Mouse (Mus musculus): ENCODE data around the gene Plekhg1. TPM values are rescaled to one million over a fixed set of nuclear protein-coding genes. Genes with fewer than 3 reads are reported as not detected.

Gene Plekhg1
- total RNA-seq, 4 experiments from 2014 or later, result 11.8 to 16.1 (median 14.9) TPM

GRCm38 (mm10) chr10:3947346-3947745, 207.2 kb downstream of the Plekhg1 start:
- DNase-seq (ENCODE audit: low spot score in 2 of 2), result no peak

DNA sequence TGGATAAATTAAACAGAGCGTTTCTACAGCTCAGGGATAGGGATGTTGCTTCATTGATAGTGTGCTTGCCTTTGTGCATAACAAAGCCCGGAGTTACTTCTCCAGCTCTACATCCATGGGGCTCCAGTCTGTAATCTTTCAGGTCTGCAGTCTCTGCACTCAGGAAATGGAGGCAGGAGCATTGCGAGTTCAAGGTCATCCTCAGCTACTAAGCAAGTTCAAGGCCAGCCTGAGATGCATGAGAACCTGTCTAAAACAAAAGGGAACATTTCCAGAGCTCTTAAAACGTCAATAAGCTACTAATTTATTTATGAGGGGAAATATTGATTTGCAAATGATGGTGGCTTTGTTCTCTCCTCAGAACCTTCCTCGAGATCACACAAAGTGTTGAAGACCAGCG, 209.1 kb downstream of the Plekhg1 start:
- DNase-seq (ENCODE audit: low spot score in 2 of 2), result no peak

- no peak for DNase-seq (ENCODE audit: low spot score in 2 of 2)
Observed at GRCm38 (mm10) chr10:3956471-3956870, 216.3 kb downstream of the Plekhg1 start.

- DNase-seq (ENCODE audit: low spot score in 2 of 2), result no peak
Observed at GRCm38 (mm10) chr10:3958591-3958990, 218.4 kb downstream of the Plekhg1 start.

DNA sequence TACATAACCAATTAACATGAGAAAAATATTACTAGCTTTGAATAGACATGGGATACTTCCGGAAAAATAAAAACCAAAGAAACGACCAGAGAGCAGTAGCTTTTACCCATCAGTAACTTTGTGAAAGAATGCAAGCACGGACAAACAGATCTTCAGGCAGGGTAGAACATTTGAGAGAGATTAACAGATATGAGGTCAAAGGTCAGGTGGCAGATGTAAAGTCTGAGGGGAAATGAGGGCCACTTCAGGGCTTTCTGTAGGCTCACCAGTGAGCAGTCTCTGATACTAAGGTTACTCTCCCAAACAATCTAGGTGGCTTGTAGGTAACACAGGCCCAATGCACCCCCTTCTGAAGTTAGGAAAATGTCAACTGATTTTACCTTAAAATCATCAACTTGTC, 228.9 kb downstream of the Plekhg1 start:
- DNase-seq (ENCODE audit: low spot score in 2 of 2), result no peak

DNA sequence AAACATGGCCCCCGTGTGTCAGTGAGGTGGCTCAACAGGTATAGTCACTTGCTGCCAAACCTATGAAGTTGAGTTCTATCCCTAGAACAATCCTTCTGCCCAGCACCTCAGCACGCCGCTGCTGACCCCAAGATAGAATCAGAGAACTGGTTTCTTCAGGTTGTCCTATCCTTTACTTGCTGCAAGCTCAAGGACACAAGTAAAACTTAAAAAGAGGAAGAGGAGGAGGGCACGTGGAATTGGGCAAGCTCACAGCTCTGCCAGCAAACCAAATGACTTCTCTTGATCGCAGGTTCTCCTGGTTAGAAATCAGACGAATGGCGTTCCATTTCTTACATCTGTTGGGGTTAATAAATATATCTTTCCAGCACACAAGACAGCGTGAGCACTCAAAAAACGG, 232.1 kb downstream of the Plekhg1 start:
- DNase-seq (ENCODE audit: low spot score in 2 of 2), result no peak

- DNase-seq (ENCODE audit: low spot score in 2 of 2), result peak; percentile 77 to 78
Observed at GRCm38 (mm10) chr10:3972981-3973588, 232.9 kb downstream of the Plekhg1 start, which contains the start of gene Mthfd1l. Mthfd1l (plus strand) TSS chr10:3973118.

DNA sequence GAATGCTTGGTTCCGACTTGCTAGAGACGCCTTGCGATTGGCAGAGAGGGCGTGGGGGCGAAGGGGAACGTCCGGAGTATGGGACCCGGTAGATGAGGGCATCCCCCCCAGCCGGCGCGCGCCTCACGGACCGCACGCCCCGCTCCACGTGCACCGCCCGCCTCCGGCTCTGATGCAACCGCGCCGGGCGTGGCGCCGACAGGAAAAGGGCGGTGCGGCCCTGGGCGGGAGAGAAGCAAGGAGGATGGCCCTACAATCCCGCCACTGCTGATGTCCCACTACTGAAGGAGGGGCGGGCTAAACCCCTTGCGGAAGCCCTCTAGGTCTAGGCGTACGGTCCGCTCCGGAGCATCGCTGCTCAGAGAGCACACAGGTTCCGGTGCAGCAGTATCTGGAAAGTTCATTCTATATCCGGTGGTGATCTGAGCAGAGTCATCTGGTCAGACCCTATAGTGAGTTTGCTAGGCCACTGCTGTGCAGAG, 233.5 kb downstream of the Plekhg1 start:
- peak; percentile 75 to 80 for DNase-seq (ENCODE audit: low spot score in 2 of 2)

GRCm38 (mm10) chr10:3974380-3974779, 234.2 kb downstream of the Plekhg1 start:
- no peak for DNase-seq (ENCODE audit: low spot score in 2 of 2)

DNA sequence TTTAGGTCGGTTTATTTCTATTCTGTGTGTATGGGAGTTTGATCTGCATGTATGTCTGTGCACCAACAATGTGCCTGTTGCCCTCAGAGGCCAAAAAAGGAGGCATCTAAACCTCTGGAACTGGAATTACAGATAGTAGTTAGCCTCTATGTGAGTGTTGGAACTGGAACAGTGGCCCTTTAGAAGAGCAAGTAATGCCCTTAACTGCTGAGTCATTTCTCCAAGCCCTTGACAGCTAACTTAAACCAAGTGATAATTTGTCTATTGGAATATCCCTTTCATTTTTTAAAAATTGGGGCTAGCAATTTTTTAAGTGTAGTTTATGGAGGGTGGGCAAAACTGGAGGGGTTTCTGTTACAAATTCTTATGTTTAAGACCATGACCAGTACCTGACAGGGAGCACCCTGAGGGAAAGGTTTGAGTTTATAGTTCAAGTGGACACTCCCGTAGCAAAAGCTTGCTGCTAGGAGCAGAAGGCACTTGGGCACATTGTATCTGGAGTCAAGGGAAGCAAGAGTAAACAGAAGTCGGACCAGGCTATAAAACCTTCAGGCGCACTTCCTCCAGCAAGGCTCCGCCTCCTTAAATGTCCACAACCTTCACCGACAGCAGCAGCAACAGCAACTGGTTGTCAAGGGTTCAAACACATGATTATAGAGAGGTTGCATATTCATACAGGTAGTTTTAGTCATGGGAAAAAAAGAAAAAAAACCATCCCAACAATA, 235.9 kb downstream of the Plekhg1 start:
- DNase-seq (ENCODE audit: low spot score in 2 of 2), result no peak

DNA sequence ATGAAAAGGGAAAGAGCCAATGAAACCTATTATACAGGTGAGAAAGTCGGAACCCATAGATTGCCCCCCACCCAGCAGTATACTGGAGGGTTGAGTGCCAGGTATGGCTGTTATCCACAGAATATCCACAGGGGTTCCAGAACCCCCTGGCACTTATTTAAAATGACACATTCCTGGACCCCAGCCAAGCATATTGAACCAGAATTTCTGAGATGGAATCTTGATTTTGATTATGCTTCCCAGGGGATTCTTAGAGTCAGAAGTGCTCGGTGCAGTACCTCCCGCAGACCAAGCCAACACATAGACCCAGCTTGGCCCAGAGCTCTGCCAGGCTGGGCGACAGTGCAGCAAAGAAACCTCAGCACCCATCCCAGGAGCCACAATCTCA, 236.5 kb downstream of the Plekhg1 start:
- DNase-seq (ENCODE audit: low spot score in 2 of 2), result no peak

- DNase-seq (ENCODE audit: low spot score in 2 of 2), result no peak
Observed at GRCm38 (mm10) chr10:3978326-3978725, 238.2 kb downstream of the Plekhg1 start.

DNA sequence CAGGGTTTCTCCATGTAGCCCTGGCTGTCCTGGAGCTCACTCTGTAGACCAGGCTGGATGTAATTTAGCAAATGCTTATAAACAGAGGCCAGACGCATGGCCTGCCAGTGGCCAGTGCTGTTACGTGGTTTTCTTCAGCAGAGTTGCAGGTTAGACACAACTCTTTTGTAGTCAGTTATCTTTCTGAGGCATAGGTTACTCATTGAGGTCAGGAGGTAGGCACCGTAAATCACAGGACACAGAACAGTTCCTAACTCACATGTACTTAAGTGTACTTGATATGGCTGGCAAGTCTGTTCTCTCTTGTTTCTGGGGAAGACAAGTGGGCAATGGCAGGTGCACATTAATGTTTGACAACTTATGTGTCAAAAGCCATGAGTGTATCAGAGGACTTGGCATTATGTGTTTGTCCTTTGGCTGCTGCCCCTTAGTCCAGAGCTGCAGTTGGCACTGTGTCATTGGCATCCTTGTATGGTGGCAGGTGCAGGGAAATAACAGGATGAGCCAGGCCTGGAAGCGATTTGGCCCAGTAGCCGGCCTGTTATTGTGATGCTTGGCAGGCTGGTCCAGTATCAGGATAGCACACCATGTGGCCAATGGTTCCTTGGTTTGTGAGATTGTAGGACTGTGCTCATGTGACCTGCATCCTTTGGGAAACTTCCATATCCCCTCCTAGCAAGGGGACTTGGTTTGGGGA, 238.8 kb downstream of the Plekhg1 start:
- no peak for DNase-seq (ENCODE audit: low spot score in 2 of 2)

DNA sequence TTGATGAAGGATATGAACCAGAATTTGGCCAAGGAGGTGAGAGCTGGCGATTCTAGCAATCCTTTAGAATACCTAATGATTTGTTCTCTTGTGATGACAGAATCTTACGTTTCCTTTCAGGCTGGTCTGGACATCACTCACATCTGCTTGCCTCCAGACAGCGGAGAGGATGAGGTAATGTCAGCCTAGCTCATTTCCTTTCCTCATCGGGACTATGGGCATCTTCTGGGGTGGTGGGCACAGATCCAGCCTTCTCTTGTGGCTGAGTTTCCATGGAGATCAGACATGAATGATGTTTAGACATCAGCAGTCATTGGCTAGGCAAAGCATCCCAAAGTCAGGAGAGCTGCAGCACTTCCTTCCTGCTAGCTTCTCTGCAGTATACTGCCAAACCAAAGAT, 240.1 kb downstream of the Plekhg1 start:
- no peak for DNase-seq (ENCODE audit: low spot score in 2 of 2)

DNA sequence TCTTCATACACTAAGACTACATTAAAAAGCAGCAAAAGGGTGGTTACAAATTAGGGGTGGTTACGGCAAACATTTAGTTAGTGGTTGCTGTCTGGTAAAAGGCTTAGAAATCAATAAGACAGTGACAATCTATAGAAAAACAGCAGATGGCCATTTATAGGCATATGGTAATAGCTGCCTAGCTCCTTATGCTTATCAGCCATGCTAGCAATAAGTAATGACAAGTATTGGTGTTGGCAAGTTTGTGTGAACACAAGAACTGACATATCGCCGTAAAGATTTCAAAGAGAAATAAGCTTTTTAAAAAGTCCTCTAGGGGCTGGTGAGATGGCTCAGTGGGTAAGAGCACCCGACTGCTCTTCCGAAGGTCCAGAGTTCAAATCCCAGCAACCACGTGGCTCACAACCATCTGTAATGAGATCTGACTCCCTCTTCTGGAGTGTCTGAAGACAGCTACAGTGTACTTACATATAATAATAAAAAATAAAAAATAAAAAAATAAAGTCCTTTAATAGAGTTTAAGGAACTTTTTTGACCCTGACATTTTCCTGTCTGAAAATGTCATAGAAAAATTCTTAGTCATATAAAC, 250.2 kb downstream of the Plekhg1 start:
- no peak for DNase-seq (ENCODE audit: low spot score in 2 of 2)

- no peak for DNase-seq (ENCODE audit: low spot score in 2 of 2)
Observed at GRCm38 (mm10) chr10:3993365-3994102, 253.4 kb downstream of the Plekhg1 start.

GRCm38 (mm10) chr10:3995277-3995676, 255.1 kb downstream of the Plekhg1 start:
- no peak for DNase-seq (ENCODE audit: low spot score in 2 of 2)

- DNase-seq (ENCODE audit: low spot score in 2 of 2), result peak; percentile 44 to 64
Observed at GRCm38 (mm10) chr10:3996170-3996876, 256.2 kb downstream of the Plekhg1 start.

- DNase-seq (ENCODE audit: low spot score in 2 of 2), result no peak
Observed at GRCm38 (mm10) chr10:3997851-3998426, 257.8 kb downstream of the Plekhg1 start.

GRCm38 (mm10) chr10:4002711-4003110, 262.5 kb downstream of the Plekhg1 start:
- peak in 1 of 2 experiments; percentile 21 for DNase-seq (ENCODE audit: low spot score in 2 of 2)

Data from layer of hippocampus, adult 8-10 months (tissue).